Mouse (Mus musculus) inflammation-experienced regulatory T-cells, adult 16 weeks (primary cell): ENCODE results near the gene Rnf13. TPM values are rescaled to one million over a fixed set of nuclear protein-coding genes. Genes with fewer than 3 reads are reported as not detected.

Source experiments
- polyA plus RNA-seq: library from polyadenylated mRNA; unstranded; fragments of 100-300 nt; shearing (Covaris generic); gene quantifications from one replicate; pipeline ENCODE4 v1.2.1, GENCODE M21; 2017

Rnf13 gene
- polyA plus RNA-seq = 60.0 TPM

GRCm38 (mm10) chr3:57735511-57736370 is at the start of gene Rnf13:
Rnf13 (plus strand) TSS chr3:57736062.

GRCm38 (mm10) chr3:57692719-57693118 is 43.1 kb upstream of the Rnf13 start, which contains the start of gene Ankub1:
Ankub1 (minus strand) TSS chr3:57692799.

GRCm38 (mm10) chr3:57847760-57848185 is 111.9 kb downstream of the Rnf13 start, which contains the start of gene Pfn2:
Pfn2 (minus strand) TSS chr3:57848079.

Other genes starting within 250 kb of the Rnf13 start
- not detected for gene Wwtr1, start 160.2 kb upstream of the Rnf13 start, polyA plus RNA-seq
- 82.4 TPM for gene Commd2, start 84.3 kb upstream of the Rnf13 start, polyA plus RNA-seq
- not detected for gene Ankub1, start 43.3 kb upstream of the Rnf13 start, polyA plus RNA-seq
- 13.0 TPM for gene Pfn2, start 112.0 kb downstream of the Rnf13 start, polyA plus RNA-seq